Mouse (Mus musculus) forebrain, embryonic 10.5 days (tissue): ENCODE data around the gene Perp. TPM values are rescaled to one million over a fixed set of nuclear protein-coding genes. Genes with fewer than 3 reads are reported as not detected.

ENCODE experiments used
- polyA plus RNA-seq: library from polyadenylated mRNA; unstranded; fragments of >200 nt; fragmentation: Nextera tagmentation; extraction: Ambion mirVana; gene quantifications from 2 replicates; pipeline ENCODE4 v1.2.1, GENCODE M21; 2016

Perp gene
- polyA plus RNA-seq, 1 experiment from 2014 or later, result 12.1 TPM

Other genes with a start within 250 kb of the Perp start
- gene Arfgef3, start 101.1 kb upstream of the Perp start, polyA plus RNA-seq, result 0.41 and 0.62 TPM in 2 replicates
- not detected in 2 replicates for gene Gm4922, start 58.2 kb upstream of the Perp start, polyA plus RNA-seq
- gene Tnfaip3, start 170.6 kb downstream of the Perp start, polyA plus RNA-seq, result 1.00 and 1.1 TPM in 2 replicates